Mouse (Mus musculus): ENCODE data around the gene Kdm3a. TPM values are rescaled to one million over a fixed set of nuclear protein-coding genes. Genes with fewer than 3 reads are reported as not detected.

The Kdm3a gene
- total and polyA plus RNA-seq, 2 experiments from 2014 or later: 19.2 to 40.1 TPM

GRCm38 (mm10) chr6:71632486-71632828 lies 333 bp downstream of the Kdm3a start:
- Histone ChIP-seq H3K36me3 (ENCODE audit: insufficient read depth) (no peaks in the 10 kb centered on the region), H3K4me2 (ENCODE audit: low read depth) (peak overlapping the region; percentile 67), H3K27ac (ENCODE audit: low read depth, low read length) (peak overlapping the region; percentile 83), H3K27me3 (ENCODE audit: insufficient read depth, low read length) (no peaks in the 10 kb centered on the region), H3K9me3 (ENCODE audit: low read length) (no peaks in the 10 kb centered on the region), H3K4me1 (ENCODE audit: insufficient read depth) (peaks cover 11% of the 10 kb centered on the region; the same call in 1 of the 2 replicates), H3K9ac (peak overlapping the region; percentile 67), H3K4me3 (ENCODE audit: low read depth, low read length) (peak overlapping the region; percentile 81)
- no peak for DNase-seq
- TF ChIP-seq CTCF (IDR thresholded peaks at IDR 0.05; ENCODE audit: low read depth): no peak
- no peak; the same call in 1 of the 2 replicates for ATAC-seq
- WGBS: 5% methylated on average over 40 of the region's 41 CpGs

- Histone ChIP-seq H3K4me3 (ENCODE audit: low read depth, low read length) (peak overlapping the region; percentile 81), H3K4me2 (ENCODE audit: low read depth) (peak overlapping the region; percentile 67), H3K36me3 (ENCODE audit: insufficient read depth) (peaks cover 3% of the 10 kb centered on the region; the same call in 1 of the 2 replicates), H3K4me1 (ENCODE audit: insufficient read depth) (peaks cover 11% of the 10 kb centered on the region; the same call in 1 of the 2 replicates), H3K9ac (peak overlapping the region; percentile 67), H3K27ac (ENCODE audit: low read depth, low read length) (peak overlapping the region; percentile 83), H3K27me3 (ENCODE audit: insufficient read depth, low read length) (no peaks in the 10 kb centered on the region), H3K9me3 (ENCODE audit: low read length) (no peaks in the 10 kb centered on the region)
- 2% methylated on average over 42 of the region's 42 CpGs for WGBS
- DNase-seq (peak; percentile 21), ATAC-seq (no peak)
- TF ChIP-seq CTCF (IDR thresholded peaks at IDR 0.05; ENCODE audit: low read depth): no peak
Observed at GRCm38 (mm10) chr6:71631706-71632461, 906 bp downstream of the Kdm3a start.

- Histone ChIP-seq H3K4me1 (ENCODE audit: insufficient read depth) (peaks cover 11% of the 10 kb centered on the region; the same call in 1 of the 2 replicates), H3K27ac (ENCODE audit: low read depth, low read length) (no peak overlapping the region), H3K4me3 (ENCODE audit: low read depth, low read length) (peak overlapping the region; percentile 81), H3K9ac (no peak overlapping the region), H3K27me3 (ENCODE audit: insufficient read depth, low read length) (no peaks in the 10 kb centered on the region), H3K4me2 (ENCODE audit: low read depth) (peak overlapping the region; percentile 67), H3K36me3 (ENCODE audit: insufficient read depth) (peaks cover 10% of the 10 kb centered on the region; the same call in 1 of the 2 replicates), H3K9me3 (ENCODE audit: low read length) (no peaks in the 10 kb centered on the region)
- no peak for TF ChIP-seq CTCF (IDR thresholded peaks at IDR 0.05; ENCODE audit: low read depth)
- 16% methylated on average over 2 of the region's 2 CpGs for WGBS
- no peak for ATAC-seq
- DNase-seq: no peak
Observed at GRCm38 (mm10) chr6:71631196-71631595, 1.6 kb downstream of the Kdm3a start.

GRCm38 (mm10) chr6:71627325-71627724 lies 5.5 kb downstream of the Kdm3a start:
- H3K27me3 ChIP-seq (ENCODE audit: insufficient read depth, low read length): no peaks in the 10 kb centered on the region
- H3K4me2 ChIP-seq (ENCODE audit: low read depth): no peak overlapping the region
- no peaks in the 10 kb centered on the region for H3K9me3 ChIP-seq (ENCODE audit: low read length)
- TF ChIP-seq CTCF (IDR thresholded peaks at IDR 0.05; ENCODE audit: low read depth): no peak
- ATAC-seq (no peak), DNase-seq (no peak)
- H3K9ac ChIP-seq: no peak overlapping the region
- H3K36me3 ChIP-seq (ENCODE audit: insufficient read depth): peaks cover 24% of the 10 kb centered on the region
- no peak overlapping the region for H3K27ac ChIP-seq (ENCODE audit: low read depth, low read length)
- H3K4me3 ChIP-seq (ENCODE audit: low read depth, low read length): no peak overlapping the region
- peaks cover 11% of the 10 kb centered on the region; the same call in 1 of the 2 replicates for H3K4me1 ChIP-seq (ENCODE audit: insufficient read depth)

GRCm38 (mm10) chr6:71625984-71626383 lies 6.8 kb downstream of the Kdm3a start:
- peaks cover 27% of the 10 kb centered on the region for H3K36me3 ChIP-seq (ENCODE audit: insufficient read depth)
- WGBS: 85% methylated on average over 2 of the region's 2 CpGs
- no peak for TF ChIP-seq CTCF (IDR thresholded peaks at IDR 0.05; ENCODE audit: low read depth)
- peaks cover 5% of the 10 kb centered on the region; the same call in 1 of the 2 replicates for H3K4me1 ChIP-seq (ENCODE audit: insufficient read depth)
- DNase-seq (no peak), ATAC-seq (no peak)
- no peak overlapping the region for H3K27ac ChIP-seq (ENCODE audit: low read depth, low read length)
- no peak overlapping the region for H3K4me2 ChIP-seq (ENCODE audit: low read depth)
- no peaks in the 10 kb centered on the region for H3K9me3 ChIP-seq (ENCODE audit: low read length)
- no peaks in the 10 kb centered on the region for H3K27me3 ChIP-seq (ENCODE audit: insufficient read depth, low read length)
- no peak overlapping the region for H3K4me3 ChIP-seq (ENCODE audit: low read depth, low read length)
- no peak overlapping the region for H3K9ac ChIP-seq

GRCm38 (mm10) chr6:71624723-71625122 lies 8.1 kb downstream of the Kdm3a start:
- no peak for ATAC-seq
- Histone ChIP-seq H3K4me2 (ENCODE audit: low read depth) (no peak overlapping the region), H3K27me3 (ENCODE audit: insufficient read depth, low read length) (no peaks in the 10 kb centered on the region), H3K4me1 (ENCODE audit: insufficient read depth) (no peaks in the 10 kb centered on the region), H3K9me3 (ENCODE audit: low read length) (no peaks in the 10 kb centered on the region), H3K9ac (no peak overlapping the region), H3K4me3 (ENCODE audit: low read depth, low read length) (no peak overlapping the region), H3K36me3 (ENCODE audit: insufficient read depth) (peaks cover 33% of the 10 kb centered on the region), H3K27ac (ENCODE audit: low read depth, low read length) (no peak overlapping the region)
- no peak for TF ChIP-seq CTCF (IDR thresholded peaks at IDR 0.05; ENCODE audit: low read depth)
- DNase-seq: no peak

- no peaks in the 10 kb centered on the region for H3K9me3 ChIP-seq (ENCODE audit: low read length)
- no peak for DNase-seq
- WGBS: 63% methylated on average over 5 of the region's 5 CpGs
- H3K4me3 ChIP-seq (ENCODE audit: low read depth, low read length): no peak overlapping the region
- no peak overlapping the region for H3K9ac ChIP-seq
- H3K36me3 ChIP-seq (ENCODE audit: insufficient read depth): peaks cover 47% of the 10 kb centered on the region
- no peak for TF ChIP-seq CTCF (IDR thresholded peaks at IDR 0.05; ENCODE audit: low read depth)
- H3K4me2 ChIP-seq (ENCODE audit: low read depth): no peak overlapping the region
- no peaks in the 10 kb centered on the region for H3K27me3 ChIP-seq (ENCODE audit: insufficient read depth, low read length)
- H3K27ac ChIP-seq (ENCODE audit: low read depth, low read length): no peak overlapping the region
- no peak for ATAC-seq
- H3K4me1 ChIP-seq (ENCODE audit: insufficient read depth): no peaks in the 10 kb centered on the region
Observed at GRCm38 (mm10) chr6:71621981-71622380, 10.8 kb downstream of the Kdm3a start.
